Mouse (Mus musculus): ENCODE measurements around the gene Gpr39. TPM values are rescaled to one million over a fixed set of nuclear protein-coding genes. Genes with fewer than 3 reads are reported as not detected.
"Not testable (repeated sequence)": the region's sequence is repeated elsewhere in the genome, so short reads cannot be mapped to it uniquely, and the experiment has no call there.

The Gpr39 gene
- not detected for total RNA-seq (2022)

DNA sequence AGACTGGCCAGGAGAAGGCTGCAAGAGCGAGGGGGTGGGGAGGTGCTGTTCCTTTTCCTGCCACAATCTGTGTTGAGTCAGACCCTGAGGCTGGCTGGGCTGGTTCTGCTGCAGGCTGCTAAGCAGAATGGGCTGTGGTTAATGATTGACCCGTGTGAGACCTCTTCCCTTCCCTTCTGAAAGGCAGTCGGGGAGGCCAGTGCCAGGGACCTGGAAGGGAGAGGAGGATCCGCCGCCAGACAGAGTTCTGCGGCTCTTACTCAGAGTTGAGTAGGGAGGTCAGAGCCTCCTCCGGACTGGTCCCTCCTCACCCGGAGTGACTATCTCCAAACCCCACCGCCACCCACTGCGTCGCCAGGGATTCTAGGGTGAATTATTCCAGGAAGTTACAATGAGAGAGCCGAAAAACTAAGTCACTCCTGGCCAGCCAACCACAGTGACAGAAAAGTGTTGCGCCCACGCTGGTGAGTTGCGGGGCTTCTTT, at the start of gene Gpr39:
Gpr39 (plus strand) TSS at position 206 of the 484 bp plus-strand sequence.
- DNase-seq (ENCODE audit: low spot score in 2 of 2), result no peak

DNA sequence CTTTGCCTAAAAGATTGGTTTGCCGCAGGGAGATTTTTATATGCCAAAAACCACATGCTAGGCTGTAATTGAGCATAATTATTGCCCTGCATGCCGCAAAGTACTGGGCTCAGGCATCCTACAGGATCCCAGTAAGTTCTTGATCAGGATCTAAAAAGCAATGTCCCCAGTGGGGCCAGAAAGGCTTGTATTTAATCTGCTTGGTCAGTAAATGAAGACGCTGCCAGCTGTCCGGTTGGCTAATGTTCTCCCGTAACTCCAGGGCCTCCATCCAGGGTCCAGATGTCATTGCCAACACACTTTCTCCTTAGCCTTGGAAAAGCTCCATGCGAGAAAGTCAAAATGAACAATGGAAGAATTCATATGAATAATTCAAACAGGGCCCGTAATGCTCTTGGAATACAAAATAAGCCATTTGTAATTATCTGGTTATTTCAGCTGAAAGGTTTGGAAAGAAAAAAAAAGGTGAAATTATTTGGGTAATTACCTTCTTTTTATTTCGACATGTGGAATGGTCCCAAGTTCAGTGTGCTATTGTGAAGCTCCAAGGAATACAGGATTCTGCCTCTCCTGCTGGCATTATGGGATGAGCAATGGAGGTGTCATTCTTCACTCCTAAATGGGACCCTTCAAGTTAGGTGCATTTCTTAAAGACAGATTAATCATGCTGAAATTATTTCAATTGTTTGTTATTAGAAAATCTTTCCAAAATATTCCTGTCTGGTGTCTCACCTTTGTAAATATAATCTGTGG, 37.1 kb upstream of the Gpr39 start:
- DNase-seq (ENCODE audit: low spot score in 2 of 2), result peak; percentile 18 to 32

GRCm38 (mm10) chr1:125643643-125644042, 33.2 kb upstream of the Gpr39 start:
- DNase-seq (ENCODE audit: low spot score in 2 of 2), result no peak

DNA sequence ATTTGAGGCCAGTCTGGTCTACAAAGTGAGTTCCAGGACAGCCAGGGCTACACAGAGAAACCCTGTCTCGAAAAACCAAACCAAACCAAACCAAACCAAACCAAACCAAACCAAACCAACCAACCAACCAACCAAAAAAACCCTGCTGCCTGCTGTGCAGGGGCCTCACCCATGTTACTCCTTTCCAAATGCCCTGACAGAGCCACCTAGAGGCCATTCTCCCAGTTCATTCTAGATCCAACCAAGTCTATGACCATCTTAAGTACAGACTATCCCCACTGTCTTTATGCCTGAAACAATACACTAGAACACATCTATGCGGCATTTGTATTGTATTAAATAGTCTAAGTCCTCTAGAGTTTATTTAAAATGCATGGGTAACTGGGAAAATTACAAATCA, 30.0 kb upstream of the Gpr39 start:
- DNase-seq (ENCODE audit: low spot score in 2 of 2), result not testable (repeated sequence)

DNA sequence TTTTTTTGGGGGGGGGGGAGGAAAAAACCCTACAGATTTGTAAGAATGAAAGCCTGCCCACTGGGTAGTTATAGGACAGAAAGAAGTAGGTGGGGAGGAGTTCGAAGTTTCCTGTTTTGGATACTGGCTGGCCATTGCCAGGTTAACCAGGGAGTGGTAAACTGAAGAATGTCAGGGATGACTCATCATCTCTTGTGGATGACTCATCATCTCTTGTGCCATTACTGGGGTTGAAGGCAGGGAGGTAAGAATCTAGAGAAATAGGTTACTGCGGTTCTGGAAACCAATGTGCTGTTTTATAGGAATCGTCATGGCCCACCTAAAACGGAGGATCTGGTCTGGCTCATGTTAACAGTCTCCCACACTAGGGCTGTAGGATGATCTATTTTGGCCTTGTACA, 28.8 kb upstream of the Gpr39 start:
- no peak for DNase-seq (ENCODE audit: low spot score in 2 of 2)

DNA sequence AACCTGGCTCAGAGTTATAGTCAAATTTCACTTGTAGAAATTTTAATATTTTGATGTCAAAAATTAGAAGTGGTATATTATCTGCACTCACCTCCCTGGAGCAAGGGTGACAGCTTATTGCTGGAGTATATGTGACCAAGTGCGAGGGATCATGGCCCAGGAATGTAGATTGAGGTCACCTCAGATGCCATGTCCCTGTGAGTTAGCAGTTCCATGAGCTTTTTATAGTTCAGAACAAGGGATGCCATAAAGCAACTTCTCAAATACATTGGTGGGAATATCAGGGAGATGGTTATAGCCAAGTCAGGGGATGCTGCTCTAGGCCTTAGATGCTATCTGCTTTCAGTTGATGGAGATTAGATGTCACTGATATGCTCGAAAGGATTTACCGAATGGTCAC, 27.7 kb upstream of the Gpr39 start:
- no peak for DNase-seq (ENCODE audit: low spot score in 2 of 2)

GRCm38 (mm10) chr1:125652836-125653594, 23.8 kb upstream of the Gpr39 start:
- DNase-seq (ENCODE audit: low spot score in 2 of 2), result no peak

DNA sequence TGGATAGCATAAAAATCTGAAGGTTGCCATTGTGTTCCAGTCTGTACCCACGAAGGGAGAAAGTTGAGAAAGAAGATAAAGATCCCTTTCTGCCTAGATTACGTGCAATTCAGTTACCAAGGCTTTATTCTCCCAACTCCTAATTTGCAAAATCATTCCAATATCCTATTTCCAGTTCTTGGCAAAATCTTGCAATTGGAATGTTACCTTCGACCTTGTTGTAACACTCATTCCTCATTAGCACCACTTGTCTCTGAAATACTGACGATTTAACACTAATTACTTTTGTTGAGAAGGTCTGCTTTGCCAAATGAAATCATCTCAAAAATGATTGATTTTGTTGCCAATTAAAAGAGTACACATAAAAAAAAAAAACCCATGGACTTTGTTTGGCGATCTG, 19.4 kb upstream of the Gpr39 start:
- no peak for DNase-seq (ENCODE audit: low spot score in 2 of 2)

DNA sequence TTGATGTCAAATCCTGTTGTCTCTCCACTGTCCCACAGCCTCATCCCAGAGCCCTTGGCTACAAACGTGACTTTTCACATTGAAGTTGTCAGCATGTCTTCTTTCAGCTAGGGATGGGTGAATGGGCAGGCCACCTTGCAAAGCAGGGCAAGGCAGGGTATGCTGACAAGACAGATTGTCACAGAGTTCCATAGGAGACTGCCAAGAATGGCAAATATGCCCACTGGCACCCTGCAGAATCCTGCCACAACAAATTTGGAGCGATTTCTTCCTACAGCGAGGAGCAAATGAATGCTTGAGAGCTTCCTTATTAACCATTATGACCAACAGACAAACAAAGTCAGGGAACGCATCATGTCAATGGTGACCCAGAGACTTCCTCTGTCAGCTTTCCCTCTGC, 16.6 kb upstream of the Gpr39 start:
- no peak for DNase-seq (ENCODE audit: low spot score in 2 of 2)

- no peak for DNase-seq (ENCODE audit: low spot score in 2 of 2)
Measured at GRCm38 (mm10) chr1:125660901-125661300, 15.9 kb upstream of the Gpr39 start.

DNA sequence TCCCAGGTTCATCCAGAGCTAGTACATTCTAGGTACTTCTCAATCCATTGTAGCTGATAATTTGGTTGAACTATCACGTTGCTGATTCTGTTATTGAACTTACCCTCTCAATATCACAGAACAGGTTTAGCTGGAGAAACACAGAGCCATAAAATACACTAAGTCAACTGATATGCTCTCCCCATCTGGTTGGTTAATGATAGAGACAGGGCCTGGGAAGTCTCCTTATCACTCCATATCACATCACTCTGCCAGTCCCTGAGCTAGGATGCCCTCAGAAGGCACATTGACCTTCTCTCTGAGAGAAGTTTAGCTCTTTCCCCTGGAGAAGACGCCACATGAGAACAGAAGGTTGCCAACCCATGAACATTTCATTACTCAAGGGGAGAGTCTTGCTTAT, 14.7 kb upstream of the Gpr39 start:
- DNase-seq (ENCODE audit: low spot score in 2 of 2), result no peak

- no peak for DNase-seq (ENCODE audit: low spot score in 2 of 2)
Measured at GRCm38 (mm10) chr1:125662660-125663059, 14.1 kb upstream of the Gpr39 start.

GRCm38 (mm10) chr1:125663104-125663503, 13.7 kb upstream of the Gpr39 start:
- no peak for DNase-seq (ENCODE audit: low spot score in 2 of 2)

DNA sequence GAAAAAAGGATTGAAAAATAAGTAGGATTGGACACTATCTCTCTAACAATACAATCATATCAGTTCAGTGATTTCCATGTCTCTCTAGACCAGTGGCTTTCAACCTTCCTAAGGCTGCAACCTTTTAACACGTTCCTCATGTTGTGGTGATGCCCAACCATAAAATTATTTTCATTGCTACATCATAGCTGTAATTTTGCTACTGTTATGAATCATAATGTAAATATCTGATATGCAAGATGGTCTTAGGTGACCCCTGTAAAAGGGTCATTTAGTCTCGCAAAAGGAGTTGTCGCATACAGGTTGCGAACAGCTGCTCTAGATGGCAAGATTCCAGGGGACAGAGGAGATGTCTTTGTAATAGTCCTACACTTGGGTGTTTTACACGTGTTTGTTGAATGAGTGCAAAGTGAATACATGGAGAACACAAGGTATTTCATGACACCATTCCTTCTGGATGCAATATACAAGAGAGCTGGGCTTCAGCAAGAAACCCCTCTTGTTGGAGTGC, 11.6 kb upstream of the Gpr39 start:
- no peak for DNase-seq (ENCODE audit: low spot score in 2 of 2)

- no peak for DNase-seq (ENCODE audit: low spot score in 2 of 2)
Measured at GRCm38 (mm10) chr1:125669035-125669434, 7.8 kb upstream of the Gpr39 start.

DNA sequence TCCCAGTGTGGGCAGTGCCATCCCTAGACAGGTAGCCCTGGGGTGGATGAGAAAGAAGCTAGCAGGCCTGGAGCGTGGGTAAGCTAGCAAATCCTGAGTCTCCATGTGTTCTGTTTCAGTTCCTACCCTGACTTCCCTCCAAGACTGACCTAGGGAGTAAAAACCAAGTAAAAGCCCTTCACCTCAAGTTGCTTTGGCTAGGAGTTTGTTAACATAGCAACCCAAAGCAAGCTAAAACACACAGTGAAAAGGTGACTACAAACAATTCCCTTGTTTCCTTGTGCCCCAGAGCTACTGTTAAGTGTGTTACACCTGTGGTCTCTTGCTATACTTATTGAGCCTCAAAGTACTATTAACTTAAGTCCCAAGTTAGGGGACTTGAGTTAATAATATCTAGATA, 1.6 kb upstream of the Gpr39 start:
- no peak for DNase-seq (ENCODE audit: low spot score in 2 of 2)

- no peak for DNase-seq (ENCODE audit: low spot score in 2 of 2)
Measured at GRCm38 (mm10) chr1:125677286-125677685, 491 bp downstream of the Gpr39 start.

GRCm38 (mm10) chr1:125679522-125680077, 2.8 kb downstream of the Gpr39 start:
- no peak for DNase-seq (ENCODE audit: low spot score in 2 of 2)

- DNase-seq (ENCODE audit: low spot score in 2 of 2), result no peak
Measured at GRCm38 (mm10) chr1:125684423-125684822, 7.6 kb downstream of the Gpr39 start.

DNA sequence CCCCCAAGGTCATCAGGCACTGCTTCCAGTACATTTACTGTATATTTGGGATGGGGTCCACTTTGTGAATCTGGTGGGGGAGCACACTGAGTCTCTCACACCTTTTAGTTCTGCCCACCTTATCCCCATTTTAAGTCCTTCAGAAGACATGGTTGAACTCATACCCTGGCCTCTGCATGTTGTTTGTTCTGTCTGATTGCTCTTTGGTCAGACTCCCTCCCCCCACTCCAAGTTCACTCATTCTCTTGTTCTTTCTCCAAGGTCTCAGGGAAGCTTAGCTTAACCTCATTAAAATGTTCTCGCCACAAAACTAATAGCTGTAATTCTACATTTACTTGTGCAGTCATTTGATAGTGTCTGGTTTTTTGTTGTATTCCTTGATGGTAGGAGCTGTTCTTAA, 8.5 kb downstream of the Gpr39 start:
- DNase-seq (ENCODE audit: low spot score in 2 of 2), result no peak

GRCm38 (mm10) chr1:125687701-125688420, 11.1 kb downstream of the Gpr39 start:
- DNase-seq (ENCODE audit: low spot score in 2 of 2), result no peak

DNA sequence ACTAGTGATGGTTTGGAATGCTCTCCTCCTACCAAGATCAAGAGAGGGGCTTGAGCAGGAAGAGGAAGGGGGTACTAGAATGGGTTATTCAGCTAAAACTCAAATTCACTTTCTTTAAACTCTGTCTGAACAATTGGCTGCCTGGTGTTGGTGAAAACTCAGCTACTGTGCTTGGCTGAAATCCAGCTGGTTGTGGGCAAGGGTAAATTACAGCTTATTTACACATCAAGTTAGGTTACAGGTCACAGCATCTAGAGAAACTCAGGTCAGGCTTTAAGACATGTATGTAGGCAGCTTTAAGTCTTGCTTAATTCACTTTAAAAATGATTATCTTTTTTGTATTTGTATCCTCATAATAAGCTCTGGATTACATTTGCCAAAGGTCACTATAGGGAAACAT, 16.7 kb downstream of the Gpr39 start:
- no peak for DNase-seq (ENCODE audit: low spot score in 2 of 2)

All from gastrocnemius, adult 8-10 months (tissue).